Mouse (Mus musculus) embryonic facial prominence, embryonic 10.5 days (tissue): ENCODE measurements around the gene Eps8. TPM values are rescaled to one million over a fixed set of nuclear protein-coding genes. Genes with fewer than 3 reads are reported as not detected.

Experiments used
- DNase-seq: peaks from one replicate; pipeline ENCODE4 v3.0.0-alpha.2; 2017; ENCODE audit warnings: low spot score
- H3K27ac ChIP-seq: fragments of 300-500 bp; sonication (generic); replicated peaks from 2 replicates; pipeline ENCODE4 v1.5.1; 2016; ENCODE audit warnings: mild to moderate bottlenecking
- H3K27me3 ChIP-seq: fragments of 300-500 bp; sonication (generic); replicated peaks from 2 replicates; pipeline ENCODE4 v1.6.1; 2016; ENCODE audit warnings: low read depth, mild to moderate bottlenecking; ENCODE audit not compliant: poor library complexity, severe bottlenecking
- H3K36me3 ChIP-seq: fragments of 300-500 bp; sonication (generic); replicated peaks from 2 replicates; pipeline ENCODE4 v1.6.1; 2016; ENCODE audit warnings: mild to moderate bottlenecking, moderate library complexity
- H3K4me1 ChIP-seq: fragments of 300-500 bp; sonication (generic); 2 replicates; pipeline ENCODE4 v1.6.1; 2016
- H3K4me3 ChIP-seq: fragments of 300-500 bp; sonication (generic); 2 replicates; pipeline ENCODE4 v1.5.1; 2016; ENCODE audit warnings: mild to moderate bottlenecking, moderate library complexity
- H3K9me3 ChIP-seq: fragments of 300-500 bp; sonication (generic); 2 replicates; pipeline ENCODE4 v1.6.1; 2016; ENCODE audit warnings: mild to moderate bottlenecking
- WGBS: fragments of 180-500 bp; shearing (Covaris S2); methylation state at CpG from one replicate; pipeline ENCODE4 v1.1.7; 2016; 5-methylcytosine and 5-hydroxymethylcytosine counted together
- polyA plus RNA-seq: library from polyadenylated mRNA; unstranded; fragments of >200 nt; fragmentation: Nextera tagmentation; extraction: Ambion mirVana; gene quantifications from 2 replicates; pipeline ENCODE4 v1.2.1, GENCODE M21; 2016

Eps8 gene
- polyA plus RNA-seq, 1 experiment from 2014 or later: 8.2 TPM

GRCm38 (mm10) chr6:137597442-137598058, 57.1 kb downstream of the Eps8 start:
- H3K27ac ChIP-seq: no peak overlapping the region
- H3K27me3 ChIP-seq: no peaks in the 10 kb centered on the region
- WGBS: 90% methylated on average over 8 of the region's 8 CpGs
- no peak for DNase-seq
- peaks cover 3% of the 10 kb centered on the region; the same call in 1 of the 2 replicates for H3K9me3 ChIP-seq
- H3K4me1 ChIP-seq: peaks cover 3% of the 10 kb centered on the region; the same call in 1 of the 2 replicates
- H3K4me3 ChIP-seq: no peak overlapping the region
- no peaks in the 10 kb centered on the region for H3K36me3 ChIP-seq

DNA sequence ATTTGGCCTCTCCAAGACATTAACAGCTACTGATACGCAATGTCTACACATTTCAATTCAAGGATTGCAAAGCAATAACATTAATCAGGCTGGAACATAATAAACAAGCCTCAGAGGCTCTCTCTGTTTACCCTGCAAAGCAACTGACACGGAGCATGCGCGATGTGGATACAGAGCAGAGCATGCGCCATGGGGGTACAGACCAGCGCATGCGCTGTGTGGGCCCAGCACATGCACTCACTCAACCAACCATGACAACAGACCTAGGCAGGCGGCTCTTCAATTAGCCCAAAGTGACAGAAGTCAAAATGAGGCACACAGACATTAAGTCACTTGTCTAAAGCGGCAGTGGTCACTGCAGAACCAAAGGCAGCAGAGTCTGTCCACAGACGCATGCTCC, 62.1 kb downstream of the Eps8 start:
- no peaks in the 10 kb centered on the region for H3K4me1 ChIP-seq
- WGBS: 90% methylated on average over 10 of the region's 10 CpGs
- H3K4me3 ChIP-seq: no peak overlapping the region
- peaks cover 3% of the 10 kb centered on the region; the same call in 1 of the 2 replicates for H3K9me3 ChIP-seq
- no peaks in the 10 kb centered on the region for H3K36me3 ChIP-seq
- no peak overlapping the region for H3K27ac ChIP-seq
- H3K27me3 ChIP-seq: no peaks in the 10 kb centered on the region
- DNase-seq: no peak

GRCm38 (mm10) chr6:137589245-137589618, 65.4 kb downstream of the Eps8 start:
- Histone ChIP-seq H3K9me3 (no peaks in the 10 kb centered on the region), H3K4me1 (no peaks in the 10 kb centered on the region), H3K4me3 (no peak overlapping the region), H3K27ac (no peak overlapping the region), H3K27me3 (no peaks in the 10 kb centered on the region), H3K36me3 (no peaks in the 10 kb centered on the region)
- 84% methylated on average over 3 of the region's 3 CpGs for WGBS
- no peak for DNase-seq

GRCm38 (mm10) chr6:137588481-137589244, 66.0 kb downstream of the Eps8 start:
- no peaks in the 10 kb centered on the region for H3K36me3 ChIP-seq
- 91% methylated on average over 10 of the region's 10 CpGs for WGBS
- no peak overlapping the region for H3K4me3 ChIP-seq
- no peaks in the 10 kb centered on the region for H3K27me3 ChIP-seq
- no peaks in the 10 kb centered on the region for H3K9me3 ChIP-seq
- H3K4me1 ChIP-seq: no peaks in the 10 kb centered on the region
- DNase-seq: no peak
- H3K27ac ChIP-seq: no peak overlapping the region

GRCm38 (mm10) chr6:137587866-137588265, 66.8 kb downstream of the Eps8 start:
- H3K36me3 ChIP-seq: no peaks in the 10 kb centered on the region
- H3K4me1 ChIP-seq: no peaks in the 10 kb centered on the region
- no peak overlapping the region for H3K27ac ChIP-seq
- no peak for DNase-seq
- no peak overlapping the region for H3K4me3 ChIP-seq
- H3K27me3 ChIP-seq: no peaks in the 10 kb centered on the region
- no peaks in the 10 kb centered on the region for H3K9me3 ChIP-seq
- WGBS: 83% methylated on average over 6 of the region's 6 CpGs

DNA sequence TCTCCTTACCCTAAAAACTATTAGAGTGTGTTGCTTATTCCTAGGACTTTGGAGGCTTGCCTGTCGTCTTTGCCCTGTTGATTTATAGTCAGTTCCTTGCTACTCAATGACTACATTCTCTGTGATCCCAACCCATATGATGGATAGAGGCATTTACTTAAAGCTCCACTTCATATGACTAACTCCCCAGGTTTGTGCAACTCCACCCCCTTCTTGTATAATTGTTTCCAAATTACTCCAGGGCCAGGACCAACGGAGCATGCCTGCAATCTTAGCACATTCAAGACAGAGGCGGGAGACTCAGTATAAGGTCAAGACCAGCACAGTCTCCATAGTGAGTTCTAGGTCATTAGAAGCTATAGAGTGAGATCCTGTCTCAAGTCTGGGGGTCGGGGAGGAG, 69.4 kb downstream of the Eps8 start:
- H3K27ac ChIP-seq: no peak overlapping the region
- H3K4me1 ChIP-seq: no peaks in the 10 kb centered on the region
- no peak for DNase-seq
- no peaks in the 10 kb centered on the region for H3K9me3 ChIP-seq
- WGBS: 75% methylated on average over 4 of the region's 4 CpGs
- H3K36me3 ChIP-seq: no peaks in the 10 kb centered on the region
- no peaks in the 10 kb centered on the region for H3K27me3 ChIP-seq
- no peak overlapping the region for H3K4me3 ChIP-seq

DNA sequence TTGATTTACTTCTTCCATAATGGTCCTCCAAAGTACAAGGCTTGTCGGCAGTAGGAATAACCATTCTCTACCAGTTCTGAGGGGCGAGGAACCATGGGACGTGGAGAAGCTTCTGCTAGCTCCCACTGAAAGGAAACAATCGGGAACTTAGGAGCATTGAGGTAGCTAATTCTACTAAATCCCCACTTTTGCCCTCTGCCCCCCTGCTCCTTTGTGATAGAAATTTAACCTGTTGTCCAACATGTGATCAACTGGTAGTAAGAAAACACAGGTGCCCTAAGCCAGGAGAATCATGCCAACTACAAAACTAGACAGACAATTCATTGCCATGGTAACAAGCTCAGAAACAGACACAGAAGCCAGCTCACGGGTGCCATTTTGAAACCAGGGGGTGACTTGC, 71.6 kb downstream of the Eps8 start:
- no peaks in the 10 kb centered on the region for H3K27me3 ChIP-seq
- 88% methylated on average over 5 of the region's 5 CpGs for WGBS

DNA sequence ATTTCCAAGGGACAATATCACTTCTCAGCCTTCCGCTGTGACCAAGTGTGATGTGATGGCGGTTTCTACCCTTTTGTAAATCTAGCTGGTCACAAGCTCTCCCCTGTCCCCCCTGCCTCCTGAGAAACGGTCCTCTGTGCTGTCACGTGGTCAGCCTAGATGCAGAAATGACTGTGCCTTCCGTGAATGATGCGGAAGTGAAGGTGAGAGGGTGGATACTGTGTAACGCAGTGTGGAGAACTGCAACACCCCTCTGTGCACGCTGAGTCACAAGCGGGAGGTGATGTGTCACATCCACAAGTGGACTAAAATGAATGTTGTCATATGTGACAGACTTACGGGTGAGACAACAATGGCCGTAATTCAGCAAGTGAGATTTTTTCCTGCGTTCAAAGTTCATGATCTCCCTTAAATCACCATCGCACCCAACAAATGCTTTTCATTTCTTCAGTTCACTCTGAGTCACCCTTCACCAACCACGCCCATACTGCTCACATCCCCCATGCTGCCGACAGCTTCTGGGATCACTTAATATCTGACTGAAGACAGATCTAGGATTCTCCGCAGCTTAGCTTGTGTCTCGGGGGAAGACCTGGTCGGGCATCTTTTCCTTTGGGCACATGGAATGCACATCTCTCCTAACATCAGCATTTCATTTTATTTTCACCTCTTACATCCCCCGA, 72.3 kb downstream of the Eps8 start:
- 86% methylated on average over 19 of the region's 19 CpGs for WGBS
- no peaks in the 10 kb centered on the region for H3K27me3 ChIP-seq
- no peak for DNase-seq

More for the DNA sequence above, 71.6 kb downstream of the Eps8 start:
- Histone ChIP-seq H3K4me3 (no peak overlapping the region), H3K27ac (no peak overlapping the region), H3K4me1 (no peaks in the 10 kb centered on the region), H3K9me3 (no peaks in the 10 kb centered on the region), H3K36me3 (no peaks in the 10 kb centered on the region)
- no peak for DNase-seq

GRCm38 (mm10) chr6:137581331-137582010, 73.2 kb downstream of the Eps8 start:
- no peaks in the 10 kb centered on the region for H3K4me1 ChIP-seq
- no peak overlapping the region for H3K27ac ChIP-seq
- H3K4me3 ChIP-seq: no peak overlapping the region
- H3K9me3 ChIP-seq: no peaks in the 10 kb centered on the region
- no peaks in the 10 kb centered on the region for H3K36me3 ChIP-seq
- no peaks in the 10 kb centered on the region for H3K27me3 ChIP-seq
- WGBS: 90% methylated on average over 6 of the region's 6 CpGs
- DNase-seq: no peak

More for the DNA sequence above, 72.3 kb downstream of the Eps8 start:
- Histone ChIP-seq H3K27ac (no peak overlapping the region), H3K4me3 (no peak overlapping the region), H3K9me3 (no peaks in the 10 kb centered on the region), H3K36me3 (no peaks in the 10 kb centered on the region), H3K4me1 (no peaks in the 10 kb centered on the region)

DNA sequence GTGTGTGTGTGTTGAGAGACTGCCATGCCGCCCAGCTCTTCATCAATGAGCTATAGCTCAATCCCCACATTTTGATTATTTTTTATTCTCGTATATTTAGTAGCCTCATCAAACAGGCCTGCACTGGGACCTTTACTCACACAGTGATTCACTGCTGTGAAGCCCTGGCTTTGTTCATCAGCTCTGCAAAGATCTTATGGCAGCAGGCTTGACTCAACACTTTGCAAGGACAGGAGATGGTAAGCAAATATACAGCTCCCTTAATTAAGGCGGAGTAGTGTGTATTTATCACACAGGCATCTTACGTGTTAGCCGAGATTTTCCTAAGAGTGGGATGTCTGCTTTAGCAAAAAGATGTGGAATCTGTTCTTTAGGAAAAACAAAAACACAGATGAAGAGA, 74.2 kb downstream of the Eps8 start:
- Histone ChIP-seq H3K9me3 (no peaks in the 10 kb centered on the region), H3K36me3 (no peaks in the 10 kb centered on the region), H3K27ac (no peak overlapping the region), H3K4me1 (no peaks in the 10 kb centered on the region), H3K4me3 (no peak overlapping the region), H3K27me3 (no peaks in the 10 kb centered on the region)
- 94% methylated on average over 5 of the region's 5 CpGs for WGBS
- DNase-seq: no peak

- 88% methylated on average over 12 of the region's 12 CpGs for WGBS
- Histone ChIP-seq H3K36me3 (no peaks in the 10 kb centered on the region), H3K27ac (no peak overlapping the region), H3K27me3 (no peaks in the 10 kb centered on the region), H3K9me3 (no peaks in the 10 kb centered on the region), H3K4me3 (no peak overlapping the region), H3K4me1 (peaks cover 4% of the 10 kb centered on the region; the same call in 1 of the 2 replicates)
- DNase-seq: no peak
Observed at GRCm38 (mm10) chr6:137576670-137577371, 77.9 kb downstream of the Eps8 start.

- H3K27ac ChIP-seq: no peak overlapping the region
- H3K4me3 ChIP-seq: no peak overlapping the region
- WGBS: 93% methylated on average over 4 of the region's 4 CpGs
- H3K4me1 ChIP-seq: peaks cover 4% of the 10 kb centered on the region; the same call in 1 of the 2 replicates
- H3K36me3 ChIP-seq: no peaks in the 10 kb centered on the region
- no peaks in the 10 kb centered on the region for H3K9me3 ChIP-seq
- no peak for DNase-seq
- H3K27me3 ChIP-seq: no peaks in the 10 kb centered on the region
Observed at GRCm38 (mm10) chr6:137576091-137576490, 78.6 kb downstream of the Eps8 start.
